Mouse (Mus musculus) bone marrow, adult 2 months (tissue): ENCODE measurements around the gene Vav3.

Experiments
- CTCF ChIP-seq: fragments of 200-500 bp; IDR thresholded peaks from 2 replicates; pipeline ENCODE4 v1.5.1; 2011; ENCODE audit warnings: low read length, control low read depth; ENCODE audit not compliant: control insufficient read depth, insufficient read depth
- POLR2A ChIP-seq: fragments of 200-500 bp; IDR thresholded peaks from 2 replicates; pipeline ENCODE4 v1.6.1; 2011; ENCODE audit warnings: low read depth, mild to moderate bottlenecking, control low read depth, low read length, borderline replicate concordance; ENCODE audit not compliant: control insufficient read depth

GRCm38 (mm10) chr3:109683608-109684295, 343.3 kb downstream of the Vav3 start:
- TF ChIP-seq POLR2A (no peak), CTCF (no peak)
